Mouse (Mus musculus): Measurements from ENCODE around the gene Mttp.

Mttp gene

DNA sequence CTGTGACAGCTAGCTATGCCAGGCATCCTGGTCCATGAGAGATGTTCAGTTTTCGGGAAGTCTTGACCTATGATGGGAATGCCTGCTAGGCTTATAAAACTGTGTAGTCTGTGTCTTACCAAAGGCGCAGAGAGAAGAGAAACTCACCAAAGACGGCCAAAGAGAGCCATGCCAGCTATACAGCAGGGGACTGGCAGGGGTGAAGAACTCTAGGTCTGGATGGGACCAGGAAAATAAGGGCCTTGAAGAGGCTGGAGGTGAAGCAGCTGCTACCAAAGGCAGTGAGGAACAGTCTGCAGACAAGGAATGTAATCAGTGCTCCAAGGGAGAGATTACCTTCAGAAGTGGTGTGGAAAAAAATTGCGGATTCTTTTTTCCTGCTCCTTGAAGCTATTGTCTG, 60.9 kb downstream of the Mttp start:
- no peak for DNase-seq (ENCODE audit: low read depth, low spot score)

DNA sequence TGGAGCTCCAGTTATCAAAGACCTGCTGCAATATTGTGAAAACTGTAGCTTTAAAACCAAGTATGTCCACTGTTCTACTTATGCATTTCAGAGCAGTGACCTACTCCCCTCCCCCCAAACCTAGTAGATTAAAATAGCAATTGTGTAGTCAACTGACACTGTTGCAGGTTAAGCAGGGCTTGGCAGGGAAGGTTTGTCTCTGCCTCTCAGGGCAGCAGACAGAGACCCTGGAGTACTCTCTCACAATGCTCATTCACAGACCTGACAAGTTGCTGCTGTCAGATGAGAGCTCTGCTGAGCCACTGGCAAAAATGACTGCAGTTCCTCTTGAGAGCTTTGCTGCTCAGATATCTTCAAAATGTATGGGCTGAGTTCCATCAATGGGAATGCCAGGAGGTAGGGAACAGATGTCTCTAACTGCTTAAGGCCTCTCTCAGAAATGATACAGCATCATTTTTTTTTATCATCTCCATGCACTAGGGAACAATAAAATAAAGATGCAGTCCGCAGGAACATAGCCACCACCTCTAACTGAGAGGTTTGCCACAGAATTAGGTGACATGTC, 61.6 kb downstream of the Mttp start:
- DNase-seq (ENCODE audit: low read depth, low spot score) = no peak

DNA sequence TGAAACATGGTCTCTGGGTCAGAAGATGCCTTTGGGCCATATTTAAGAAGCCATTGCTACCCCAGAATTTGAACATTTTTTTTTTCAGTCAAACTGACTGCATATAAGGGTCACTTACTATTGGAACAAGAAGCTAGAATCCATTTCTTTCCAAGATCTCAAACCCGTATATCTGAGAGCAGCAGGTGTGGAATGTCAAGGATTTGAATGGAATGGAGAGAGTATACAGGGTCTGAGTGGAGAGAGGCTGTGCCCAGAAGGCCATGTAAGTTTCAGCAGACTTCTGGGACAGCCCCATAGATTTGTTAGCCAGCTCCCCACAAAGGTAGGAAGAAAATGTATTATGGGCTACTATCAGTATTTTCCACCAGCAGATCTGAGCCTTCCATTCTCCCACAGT, 66.1 kb downstream of the Mttp start:
- DNase-seq (ENCODE audit: low read depth, low spot score) = no peak

DNA sequence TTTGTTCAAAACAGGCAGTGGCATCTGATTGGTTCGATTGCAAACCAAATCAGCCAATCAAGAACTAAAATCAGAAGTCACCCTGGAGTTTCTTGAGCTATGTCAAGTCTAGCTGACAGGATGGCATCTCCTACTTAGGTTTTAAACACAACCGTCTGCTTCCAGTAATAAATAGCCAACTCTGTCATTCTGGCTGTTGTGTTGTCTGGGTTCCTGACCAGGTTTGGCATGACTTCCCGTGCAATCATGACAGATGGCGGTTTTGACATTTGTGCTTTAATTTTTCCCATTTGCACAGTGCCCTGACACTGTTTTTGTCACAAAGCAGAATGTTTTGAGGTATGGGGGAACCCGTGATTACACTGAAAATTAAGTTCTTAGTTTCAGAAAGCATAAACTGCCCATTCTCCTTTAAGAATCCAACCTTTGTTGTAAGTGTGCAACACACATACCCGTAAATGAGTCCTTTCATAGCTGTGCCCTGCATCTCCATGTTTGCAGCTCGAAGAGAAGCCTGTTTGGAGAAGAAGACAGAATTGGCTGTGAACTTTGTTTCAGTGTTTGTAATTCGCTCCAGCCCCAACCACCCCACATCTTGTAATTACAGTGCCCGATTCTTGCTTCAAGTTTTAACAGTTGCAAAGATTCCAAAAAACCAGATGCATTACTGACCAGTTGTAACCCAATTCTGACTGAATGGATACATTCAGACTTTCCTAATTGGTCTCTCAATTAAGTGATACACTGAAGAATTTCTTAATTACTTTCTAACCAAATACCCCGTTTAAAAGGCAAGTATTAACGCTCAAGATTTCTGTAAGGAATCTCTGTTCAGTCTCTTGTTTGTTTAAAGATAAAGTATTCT, 67.1 kb downstream of the Mttp start:
- no peak for DNase-seq (ENCODE audit: low read depth, low spot score)

- DNase-seq (ENCODE audit: low read depth, low spot score) = no peak
Measured at GRCm38 (mm10) chr3:138075209-138075608, 69.6 kb downstream of the Mttp start.

- no peak for DNase-seq (ENCODE audit: low read depth, low spot score)
Measured at GRCm38 (mm10) chr3:138074214-138074613, 70.6 kb downstream of the Mttp start.

- no peak for DNase-seq (ENCODE audit: low read depth, low spot score)
Measured at GRCm38 (mm10) chr3:138071476-138072073, 73.2 kb downstream of the Mttp start.

DNA sequence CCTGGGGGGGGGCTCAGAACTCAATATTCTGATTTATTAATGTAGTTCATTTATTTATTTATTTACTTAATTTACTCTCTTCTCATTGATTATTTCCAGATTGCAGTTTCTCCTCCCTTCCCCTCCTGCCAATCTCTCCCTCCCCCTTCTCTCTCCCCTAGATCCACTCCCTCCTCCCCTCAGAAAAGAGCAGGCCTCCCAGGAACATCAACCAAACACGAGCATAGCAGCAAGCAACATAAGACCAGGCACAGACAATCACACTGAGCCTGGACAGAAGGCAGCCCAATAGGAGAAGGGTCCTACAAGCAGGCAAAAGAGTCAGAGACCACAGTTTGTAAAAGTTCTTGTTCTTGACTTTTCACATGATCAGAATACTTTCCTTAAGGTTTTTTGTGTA, 73.8 kb downstream of the Mttp start:
- DNase-seq (ENCODE audit: low read depth, low spot score) = no peak

DNA sequence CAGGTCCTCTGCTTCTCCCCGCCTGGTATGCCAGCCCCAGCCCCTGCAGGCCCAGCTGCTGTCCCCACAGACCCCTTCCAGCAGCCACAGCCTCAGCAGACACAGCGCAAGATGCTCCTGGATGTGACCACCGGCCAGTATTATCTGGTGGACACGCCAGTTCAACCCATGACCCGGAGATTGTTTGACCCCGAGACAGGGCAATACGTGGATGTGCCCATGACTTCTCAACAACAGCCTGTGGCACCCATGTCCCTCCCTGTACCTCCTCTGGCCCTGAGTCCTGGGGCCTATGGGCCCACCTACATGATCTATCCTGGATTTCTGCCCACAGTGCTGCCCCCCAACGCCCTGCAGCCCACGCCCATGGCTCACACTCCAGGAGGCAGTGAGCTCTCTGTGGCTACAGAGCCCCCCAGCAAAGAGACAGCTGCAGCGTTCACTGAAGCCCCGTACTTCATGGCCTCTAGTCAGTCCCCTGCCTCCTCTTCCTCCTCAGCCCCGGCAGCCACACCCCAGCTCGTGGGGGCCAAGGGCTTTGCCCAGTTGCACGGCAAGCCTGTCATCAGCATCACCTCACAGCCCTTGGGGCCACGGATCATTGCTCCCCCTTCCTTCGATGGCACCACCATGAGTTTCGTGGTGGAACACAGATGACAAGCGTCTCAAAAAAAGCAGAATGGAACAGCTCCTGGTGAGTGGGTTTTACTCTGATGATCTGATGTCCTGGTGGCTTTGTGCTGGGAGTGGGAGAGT, 74.8 kb downstream of the Mttp start:
- DNase-seq (ENCODE audit: low read depth, low spot score) = no peak

- DNase-seq (ENCODE audit: low read depth, low spot score) = no peak
Measured at GRCm38 (mm10) chr3:138068103-138068502, 76.7 kb downstream of the Mttp start.

- no peak for DNase-seq (ENCODE audit: low read depth, low spot score)
Measured at GRCm38 (mm10) chr3:138067288-138067687, 77.5 kb downstream of the Mttp start, which contains the start of gene Gm5105. Gene Gm5105, minus strand, starts transcription at chr3:138067388.

DNA sequence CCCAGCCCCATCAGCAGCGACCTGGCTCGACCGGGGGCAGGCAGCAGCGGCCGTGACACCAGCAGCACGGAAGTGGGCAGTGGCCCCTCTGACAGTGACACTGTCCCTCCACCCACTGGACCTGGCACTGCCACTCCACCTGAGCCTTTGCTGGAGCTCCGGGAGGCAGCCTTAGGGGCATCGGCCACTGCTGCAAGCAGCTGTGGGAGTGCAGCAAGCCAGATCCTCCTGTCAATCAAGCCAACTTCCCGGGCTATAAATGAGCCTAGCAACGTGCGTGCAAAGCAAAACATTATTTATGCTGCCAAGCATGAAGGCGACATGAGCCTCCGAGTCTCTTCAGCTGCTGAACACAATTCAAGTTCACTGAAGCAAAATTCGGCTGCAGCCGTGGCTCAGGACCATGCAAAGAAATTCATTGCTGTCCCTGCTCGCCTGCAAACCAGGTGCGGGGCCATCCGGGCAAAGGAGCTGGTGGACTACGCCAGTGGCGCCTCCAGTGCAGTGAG, 78.4 kb downstream of the Mttp start:
- no peak for DNase-seq (ENCODE audit: low read depth, low spot score)

GRCm38 (mm10) chr3:138065930-138066329, 78.8 kb downstream of the Mttp start:
- DNase-seq (ENCODE audit: low read depth, low spot score) = no peak

GRCm38 (mm10) chr3:138064732-138065645, 79.8 kb downstream of the Mttp start, which contains the start of gene 1110002E22Rik:
Gene 1110002E22Rik, plus strand, starts transcription at chr3:138065052.
- DNase-seq (ENCODE audit: low read depth, low spot score) = no peak

DNA sequence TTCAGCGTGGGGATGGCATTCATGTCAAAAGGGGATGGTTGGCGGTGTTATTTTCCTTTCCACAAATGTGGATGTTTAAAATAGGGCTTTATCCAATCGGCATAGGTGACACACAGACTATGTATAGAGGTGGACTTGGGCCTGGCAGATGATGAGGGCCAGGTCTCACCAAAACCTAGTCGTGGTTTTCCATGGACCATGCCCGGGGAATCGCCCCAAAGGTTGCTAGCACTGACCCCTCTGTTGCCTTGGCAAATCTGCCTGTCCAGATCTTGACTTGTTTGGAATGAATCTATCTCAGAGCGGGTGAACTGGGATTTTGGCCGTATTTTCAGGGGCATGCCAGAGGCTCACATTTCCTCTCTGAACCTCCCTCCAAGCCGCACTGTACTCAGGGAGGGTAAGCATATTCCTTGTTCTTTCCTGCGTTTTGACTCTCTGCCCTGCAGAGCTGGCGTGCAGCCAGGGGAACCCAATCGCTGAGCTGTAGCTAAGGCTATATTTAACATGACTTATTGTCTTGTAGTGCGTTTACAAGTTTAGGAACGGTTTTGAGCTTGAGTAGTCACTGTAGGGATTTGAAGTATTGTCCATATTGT, 80.9 kb downstream of the Mttp start:
- DNase-seq (ENCODE audit: low read depth, low spot score) = no peak

- no peak for DNase-seq (ENCODE audit: low read depth, low spot score)
Measured at GRCm38 (mm10) chr3:138062673-138063072, 82.1 kb downstream of the Mttp start.

GRCm38 (mm10) chr3:138061205-138061911, 83.4 kb downstream of the Mttp start:
- no peak for DNase-seq (ENCODE audit: low read depth, low spot score)

DNA sequence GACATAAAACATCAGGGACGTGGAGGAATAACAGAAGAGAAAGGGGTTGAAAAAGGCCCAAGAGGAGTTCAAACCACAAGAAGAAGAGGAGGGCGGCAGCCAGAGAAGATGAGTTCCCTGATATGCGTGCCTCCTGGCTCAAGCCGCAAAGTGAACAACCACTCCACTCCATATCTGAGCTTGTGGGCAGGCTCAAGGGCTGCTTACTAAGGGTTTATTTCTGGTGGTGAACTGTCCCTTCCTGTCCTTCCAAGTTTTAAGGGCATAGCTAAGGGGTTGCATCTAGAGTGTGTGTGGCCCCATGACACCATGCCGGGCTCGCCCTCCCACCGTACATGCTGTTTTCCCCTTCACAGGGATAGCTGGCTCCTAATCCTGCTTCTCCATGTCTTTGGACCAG, 84.3 kb downstream of the Mttp start:
- DNase-seq (ENCODE audit: low read depth, low spot score) = no peak

DNA sequence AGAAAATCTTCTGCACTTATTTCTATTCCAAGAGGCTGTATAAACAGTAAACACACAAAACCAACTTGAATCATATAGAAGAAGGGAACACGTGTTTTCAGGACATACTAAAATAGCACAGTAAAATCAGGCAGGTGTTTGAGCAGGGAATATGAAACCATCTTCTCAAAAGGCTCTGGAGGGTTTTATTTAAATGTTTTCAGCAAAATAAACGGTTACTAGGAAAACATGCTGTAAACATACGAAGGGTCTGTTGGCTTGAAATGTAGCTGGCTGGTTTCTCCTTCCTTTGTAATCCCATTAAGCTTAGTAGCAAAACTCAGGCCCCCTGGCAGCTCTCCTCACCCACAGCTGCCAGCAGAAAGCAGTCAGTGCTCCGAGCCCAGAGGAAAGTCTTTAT, 86.5 kb downstream of the Mttp start:
- no peak for DNase-seq (ENCODE audit: low read depth, low spot score)

- DNase-seq (ENCODE audit: low read depth, low spot score) = no peak
Measured at GRCm38 (mm10) chr3:138056976-138057375, 87.8 kb downstream of the Mttp start.

Data from WW6 (cell line).